Mouse (Mus musculus) midbrain, embryonic 13.5 days (tissue): Measurements from ENCODE around the gene Pif1. TPM values are rescaled to one million over a fixed set of nuclear protein-coding genes. Genes with fewer than 3 reads are reported as not detected.

Source experiments
- polyA plus RNA-seq: library from polyadenylated mRNA; unstranded; fragments of >200 nt; fragmentation: Nextera tagmentation; extraction: Ambion mirVana; gene quantifications from 2 replicates; pipeline ENCODE4 v1.2.1, GENCODE M21; 2015

Gene Pif1
- polyA plus RNA-seq, 1 experiment from 2014 or later, result 8.4 TPM

Other genes starting within 250 kb of the Pif1 start
- 7.5 and 7.6 TPM in 2 replicates for gene Pdcd7, start 241.1 kb upstream of the Pif1 start, polyA plus RNA-seq
- 1.2 and 2.2 TPM in 2 replicates for gene Ubap1l, start 226.1 kb upstream of the Pif1 start, polyA plus RNA-seq
- gene Kbtbd13, start 195.5 kb upstream of the Pif1 start, polyA plus RNA-seq, result 0.39 and 0.44 TPM in 2 replicates
- 6.2 TPM in 2 replicates for gene Rasl12, start 188.7 kb upstream of the Pif1 start, polyA plus RNA-seq
- gene Slc51b, start 164.2 kb upstream of the Pif1 start, polyA plus RNA-seq, result not detected in 2 replicates
- 23.4 and 24.6 TPM in 2 replicates for gene Mtfmt, start 151.4 kb upstream of the Pif1 start, polyA plus RNA-seq
- 138 and 140 TPM in 2 replicates for gene Spg21, start 126.2 kb upstream of the Pif1 start, polyA plus RNA-seq
- gene Ankdd1a, start 67.0 kb upstream of the Pif1 start, polyA plus RNA-seq, result 0.63 and 0.72 TPM in 2 replicates
- 5.6 and 5.9 TPM in 2 replicates for gene Plekho2, start 7.1 kb upstream of the Pif1 start, polyA plus RNA-seq
- 4.5 and 4.9 TPM in 2 replicates for gene Rbpms2, start 42.5 kb downstream of the Pif1 start, polyA plus RNA-seq
- 333 and 366 TPM in 2 replicates for gene Oaz2, start 80.8 kb downstream of the Pif1 start, polyA plus RNA-seq
- gene Zfp609, start 240.4 kb downstream of the Pif1 start, polyA plus RNA-seq, result 9.9 and 10.5 TPM in 2 replicates